Mouse (Mus musculus) right cerebral cortex, postnatal 10 days (tissue): ENCODE measurements around the gene Dbnl.
A peak's percentile ranks its signal among the peaks of the same experiment; 100 is the strongest.
"Not testable (repeated sequence)": the region's sequence is repeated elsewhere in the genome, so short reads cannot be mapped to it uniquely, and the experiment has no call there.

Experiments
- DNase-seq, 2 experiments: peaks; one replicate each; pipeline ENCODE4 v3.0.0; 2021; ENCODE audit warnings: low spot score in 2 of 2

The Dbnl gene

GRCm38 (mm10) chr11:5795706-5796105 lies 7.4 kb downstream of the Dbnl start:
- peak; percentile 55 to 75 for DNase-seq

- peak in 1 of 2 experiments; percentile 17 for DNase-seq
Measured at GRCm38 (mm10) chr11:5796939-5797338, 8.7 kb downstream of the Dbnl start.

- no peak for DNase-seq
Measured at GRCm38 (mm10) chr11:5797371-5797770, 9.1 kb downstream of the Dbnl start.

GRCm38 (mm10) chr11:5797928-5798327 lies 9.6 kb downstream of the Dbnl start:
- no peak for DNase-seq

- DNase-seq: peak in 1 of 2 experiments; percentile 21
Measured at GRCm38 (mm10) chr11:5799621-5800490, 11.6 kb downstream of the Dbnl start.

- DNase-seq: peak in 1 of 2 experiments; percentile 20
Measured at GRCm38 (mm10) chr11:5801511-5801910, 13.2 kb downstream of the Dbnl start.

- DNase-seq: peak in 1 of 2 experiments; percentile 25
Measured at GRCm38 (mm10) chr11:5802005-5802404, 13.7 kb downstream of the Dbnl start.

- DNase-seq: peak in 1 of 2 experiments; percentile 22
Measured at GRCm38 (mm10) chr11:5802457-5803217, 14.3 kb downstream of the Dbnl start.

- DNase-seq: peak in 1 of 2 experiments; percentile 47
Measured at GRCm38 (mm10) chr11:5803551-5803981, 15.3 kb downstream of the Dbnl start, which contains the start of gene Pgam2. Gene Pgam2, minus strand, starts transcription at chr11:5803733.

- peak in 1 of 2 experiments; percentile 14 for DNase-seq
Measured at GRCm38 (mm10) chr11:5804174-5804573, 15.9 kb downstream of the Dbnl start.

- no peak for DNase-seq
Measured at GRCm38 (mm10) chr11:5805711-5806110, 17.4 kb downstream of the Dbnl start.

GRCm38 (mm10) chr11:5807956-5808355 lies 19.7 kb downstream of the Dbnl start:
- DNase-seq: peak in 1 of 2 experiments; percentile 15

- not testable (repeated sequence) for DNase-seq
Measured at GRCm38 (mm10) chr11:5809487-5809886, 21.2 kb downstream of the Dbnl start.

- DNase-seq: peak in 1 of 2 experiments; percentile 18
Measured at GRCm38 (mm10) chr11:5813381-5813780, 25.1 kb downstream of the Dbnl start.

GRCm38 (mm10) chr11:5819223-5819622 lies 30.9 kb downstream of the Dbnl start:
- DNase-seq: no peak

GRCm38 (mm10) chr11:5825432-5825831 lies 37.1 kb downstream of the Dbnl start:
- DNase-seq: no peak

- DNase-seq: no peak
Measured at GRCm38 (mm10) chr11:5827931-5828330, 39.6 kb downstream of the Dbnl start.

- DNase-seq: no peak
Measured at GRCm38 (mm10) chr11:5828509-5829191, 40.4 kb downstream of the Dbnl start.

- no peak for DNase-seq
Measured at GRCm38 (mm10) chr11:5829327-5829726, 41.0 kb downstream of the Dbnl start.

- peak in 1 of 2 experiments; percentile 16 for DNase-seq
Measured at GRCm38 (mm10) chr11:5834506-5834905, 46.2 kb downstream of the Dbnl start.

- DNase-seq: no peak
Measured at GRCm38 (mm10) chr11:5835057-5835456, 46.8 kb downstream of the Dbnl start.

GRCm38 (mm10) chr11:5836126-5836525 lies 47.8 kb downstream of the Dbnl start:
- DNase-seq: no peak
